Mouse (Mus musculus): ENCODE data around the gene Dnttip1. TPM values are rescaled to one million over a fixed set of nuclear protein-coding genes. Genes with fewer than 3 reads are reported as not detected.

Dnttip1 gene
- total and polyA plus RNA-seq, 3 experiments = 15.9 to 21.9 (median 21.8) TPM

- intact Hi-C loops (cut with DNase I) = no loop called here
These were observed 27.6 kb downstream of the Dnttip1 start for GRCm38 (mm10) chr2:164773229-164773988.

GRCm38 (mm10) chr2:164773989-164774364, 28.2 kb downstream of the Dnttip1 start:
- WGBS = 52% methylated on average over 5 of the region's 5 CpGs
- TF ChIP-seq EP300 (IDR thresholded peaks at IDR 0.05; ENCODE audit: insufficient read depth, low read depth, low read length) (no peak), CTCF (IDR thresholded peaks at IDR 0.05) (no peak), POLR2A (IDR thresholded peaks at IDR 0.05; ENCODE audit: insufficient read depth, low read depth, low read length) (no peak)
- Histone ChIP-seq H3K27me3 (ENCODE audit: control insufficient read depth, insufficient read depth, low read length) (no peaks in the 10 kb centered on the region), H3K4me3 (no peak overlapping the region), H3K36me3 (ENCODE audit: control insufficient read depth, insufficient read depth, low read length) (no peaks in the 10 kb centered on the region), H3K9ac (ENCODE audit: low read depth, low read length) (no peak overlapping the region), H3K79me2 (replicated peaks; ENCODE audit: control insufficient read depth, insufficient read depth, low read length) (no peaks in the 10 kb centered on the region), H3K27ac (no peak overlapping the region), H3K4me1 (ENCODE audit: control insufficient read depth, insufficient read depth, low read length) (no peaks in the 10 kb centered on the region; the same call in 1 of the 2 replicates)
- no peak for DNase-seq
- intact Hi-C loops (cut with DNase I) = no loop called here

More at GRCm38 (mm10) chr2:164773229-164773988, 27.6 kb downstream of the Dnttip1 start:
- no peak overlapping the region for H3K27ac ChIP-seq
- H3K4me1 ChIP-seq (ENCODE audit: control insufficient read depth, insufficient read depth, low read length) = no peaks in the 10 kb centered on the region
- H3K36me3 ChIP-seq (ENCODE audit: control insufficient read depth, insufficient read depth, low read length) = no peaks in the 10 kb centered on the region
- H3K4me3 ChIP-seq = no peak overlapping the region
- H3K9ac ChIP-seq (ENCODE audit: low read depth, low read length) = no peak overlapping the region
- TF ChIP-seq POLR2A (IDR thresholded peaks at IDR 0.05; ENCODE audit: insufficient read depth, low read depth, low read length) = no peak
- no peak for TF ChIP-seq CTCF (IDR thresholded peaks at IDR 0.05)
- 79% methylated on average over 14 of the region's 14 CpGs for WGBS
- no peaks in the 10 kb centered on the region for H3K79me2 ChIP-seq (replicated peaks; ENCODE audit: control insufficient read depth, insufficient read depth, low read length)
- DNase-seq = no peak
- H3K27me3 ChIP-seq (ENCODE audit: control insufficient read depth, insufficient read depth, low read length) = no peaks in the 10 kb centered on the region

- Histone ChIP-seq H3K27ac (no peak overlapping the region), H3K27me3 (ENCODE audit: control insufficient read depth, insufficient read depth, low read length) (no peaks in the 10 kb centered on the region), H3K36me3 (ENCODE audit: control insufficient read depth, insufficient read depth, low read length) (no peaks in the 10 kb centered on the region), H3K9ac (ENCODE audit: low read depth, low read length) (no peak overlapping the region), H3K79me2 (replicated peaks; ENCODE audit: control insufficient read depth, insufficient read depth, low read length) (no peaks in the 10 kb centered on the region), H3K4me1 (ENCODE audit: control insufficient read depth, insufficient read depth, low read length) (no peaks in the 10 kb centered on the region; the same call in 1 of the 2 replicates), H3K4me3 (no peak overlapping the region)
- WGBS = 78% methylated on average over 6 of the region's 6 CpGs
- TF ChIP-seq EP300 (IDR thresholded peaks at IDR 0.05; ENCODE audit: insufficient read depth, low read depth, low read length) (no peak), POLR2A (IDR thresholded peaks at IDR 0.05; ENCODE audit: insufficient read depth, low read depth, low read length) (no peak), CTCF (IDR thresholded peaks at IDR 0.05) (no peak)
- intact Hi-C loops (cut with DNase I) = no loop called here
- DNase-seq = no peak
These were observed 30.3 kb downstream of the Dnttip1 start for GRCm38 (mm10) chr2:164776130-164776529.

- no peaks in the 10 kb centered on the region for H3K27me3 ChIP-seq (ENCODE audit: control insufficient read depth, insufficient read depth, low read length)
- H3K27ac ChIP-seq = no peak overlapping the region
- no peak for TF ChIP-seq EP300 (IDR thresholded peaks at IDR 0.05; ENCODE audit: insufficient read depth, low read depth, low read length)
- no peak for TF ChIP-seq POLR2A (IDR thresholded peaks at IDR 0.05; ENCODE audit: insufficient read depth, low read depth, low read length)
- TF ChIP-seq CTCF (IDR thresholded peaks at IDR 0.05) = no peak
- 69% methylated on average over 17 of the region's 17 CpGs for WGBS
- H3K79me2 ChIP-seq (replicated peaks; ENCODE audit: control insufficient read depth, insufficient read depth, low read length) = no peaks in the 10 kb centered on the region
- H3K4me3 ChIP-seq = no peak overlapping the region
- no peak for DNase-seq
- no peaks in the 10 kb centered on the region for H3K36me3 ChIP-seq (ENCODE audit: control insufficient read depth, insufficient read depth, low read length)
- no peak overlapping the region for H3K9ac ChIP-seq (ENCODE audit: low read depth, low read length)
- intact Hi-C loops (cut with DNase I) = no loop called here
- no peaks in the 10 kb centered on the region; the same call in 1 of the 2 replicates for H3K4me1 ChIP-seq (ENCODE audit: control insufficient read depth, insufficient read depth, low read length)
These were observed 31.0 kb downstream of the Dnttip1 start for GRCm38 (mm10) chr2:164776801-164777200.

GRCm38 (mm10) chr2:164777246-164778014, 31.6 kb downstream of the Dnttip1 start:
- no peak overlapping the region for H3K4me3 ChIP-seq
- TF ChIP-seq POLR2A (IDR thresholded peaks at IDR 0.05; ENCODE audit: insufficient read depth, low read depth, low read length) = no peak
- TF ChIP-seq CTCF (IDR thresholded peaks at IDR 0.05) = no peak
- TF ChIP-seq EP300 (IDR thresholded peaks at IDR 0.05; ENCODE audit: insufficient read depth, low read depth, low read length) = no peak
- H3K4me1 ChIP-seq (ENCODE audit: control insufficient read depth, insufficient read depth, low read length) = no peaks in the 10 kb centered on the region; the same call in 1 of the 2 replicates
- H3K27me3 ChIP-seq (ENCODE audit: control insufficient read depth, insufficient read depth, low read length) = no peaks in the 10 kb centered on the region
- DNase-seq = no peak
- no peaks in the 10 kb centered on the region for H3K79me2 ChIP-seq (replicated peaks; ENCODE audit: control insufficient read depth, insufficient read depth, low read length)
- no peak overlapping the region for H3K27ac ChIP-seq
- H3K36me3 ChIP-seq (ENCODE audit: control insufficient read depth, insufficient read depth, low read length) = no peaks in the 10 kb centered on the region
- 82% methylated on average over 30 of the region's 30 CpGs for WGBS
- H3K9ac ChIP-seq (ENCODE audit: low read depth, low read length) = no peak overlapping the region
- intact Hi-C loops (cut with DNase I) = no loop called here

GRCm38 (mm10) chr2:164778015-164778287, 32.2 kb downstream of the Dnttip1 start:
- DNase-seq = no peak
- Histone ChIP-seq H3K36me3 (ENCODE audit: control insufficient read depth, insufficient read depth, low read length) (no peaks in the 10 kb centered on the region), H3K4me1 (ENCODE audit: control insufficient read depth, insufficient read depth, low read length) (no peaks in the 10 kb centered on the region; the same call in 1 of the 2 replicates), H3K9ac (ENCODE audit: low read depth, low read length) (no peak overlapping the region), H3K27me3 (ENCODE audit: control insufficient read depth, insufficient read depth, low read length) (no peaks in the 10 kb centered on the region), H3K4me3 (no peak overlapping the region), H3K79me2 (replicated peaks; ENCODE audit: control insufficient read depth, insufficient read depth, low read length) (no peaks in the 10 kb centered on the region), H3K27ac (no peak overlapping the region)
- WGBS = 89% methylated on average over 11 of the region's 11 CpGs
- intact Hi-C loops (cut with DNase I) = no loop called here
- no peak for TF ChIP-seq POLR2A (IDR thresholded peaks at IDR 0.05; ENCODE audit: insufficient read depth, low read depth, low read length)
- no peak for TF ChIP-seq EP300 (IDR thresholded peaks at IDR 0.05; ENCODE audit: insufficient read depth, low read depth, low read length)
- TF ChIP-seq CTCF (IDR thresholded peaks at IDR 0.05) = no peak

Measured in heart, adult 2 months (tissue).